Mouse (Mus musculus) intestine, embryonic 16.5 days (tissue): ENCODE measurements around the gene Mlxip. TPM values are rescaled to one million over a fixed set of nuclear protein-coding genes. Genes with fewer than 3 reads are reported as not detected.

Experiments used
- ATAC-seq: fragments of 200-750 bp; cut with Nextera tagmentation; 2 replicates; pipeline ENCODE4 v1.8.0; 2017; ENCODE audit warnings: moderate TSS enrichment, moderate library complexity
- H3K27ac ChIP-seq: fragments of 300-500 bp; sonication (generic); 2 replicates; pipeline ENCODE4 v1.5.1; 2014; ENCODE audit warnings: mild to moderate bottlenecking, low read length
- H3K27me3 ChIP-seq: fragments of 300-500 bp; sonication (generic); replicated peaks from 2 replicates; pipeline ENCODE4 v1.6.1; 2014; ENCODE audit warnings: low read length, control low read depth, mixed read lengths; ENCODE audit not compliant: control insufficient read depth, insufficient read depth
- H3K36me3 ChIP-seq: fragments of 300-500 bp; sonication (generic); 2 replicates; pipeline ENCODE4 v1.6.1; 2014; ENCODE audit warnings: low read length, control low read depth; ENCODE audit not compliant: control insufficient read depth, insufficient read depth
- H3K4me1 ChIP-seq: fragments of 300-500 bp; sonication (generic); 2 replicates; pipeline ENCODE4 v1.6.1; 2014; ENCODE audit warnings: low read length, control low read depth, mixed read lengths; ENCODE audit not compliant: control insufficient read depth, insufficient read depth
- H3K4me2 ChIP-seq: fragments of 300-500 bp; sonication (generic); 2 replicates; pipeline ENCODE4 v1.6.1; 2014; ENCODE audit warnings: low read depth, low read length, control low read depth
- H3K4me3 ChIP-seq: fragments of 300-500 bp; sonication (generic); 2 replicates; pipeline ENCODE4 v1.5.1; 2014; ENCODE audit warnings: mild to moderate bottlenecking, low read length
- H3K9ac ChIP-seq: fragments of 300-500 bp; sonication (generic); 2 replicates; pipeline ENCODE4 v1.6.1; 2014; ENCODE audit warnings: low read depth, low read length
- H3K9me3 ChIP-seq: fragments of 300-500 bp; sonication (generic); 2 replicates; pipeline ENCODE4 v1.6.1; 2016; ENCODE audit warnings: low read length, control low read depth; ENCODE audit not compliant: control insufficient read depth
- WGBS: fragments of 180-500 bp; shearing (Covaris S2); extraction: QIAGEN DNeasy Blood & Tissue Kit; methylation state at CpG from one replicate; pipeline ENCODE4 v1.1.7; 2014; 5-methylcytosine and 5-hydroxymethylcytosine counted together
- polyA plus RNA-seq: library from polyadenylated mRNA; unstranded; fragments of >200 nt; fragmentation: Nextera tagmentation; extraction: Ambion mirVana; gene quantifications from 2 replicates; pipeline ENCODE4 v1.2.1, GENCODE M21; 2015

The Mlxip gene
- polyA plus RNA-seq, 1 experiment from 2014 or later = 16.6 TPM

DNA sequence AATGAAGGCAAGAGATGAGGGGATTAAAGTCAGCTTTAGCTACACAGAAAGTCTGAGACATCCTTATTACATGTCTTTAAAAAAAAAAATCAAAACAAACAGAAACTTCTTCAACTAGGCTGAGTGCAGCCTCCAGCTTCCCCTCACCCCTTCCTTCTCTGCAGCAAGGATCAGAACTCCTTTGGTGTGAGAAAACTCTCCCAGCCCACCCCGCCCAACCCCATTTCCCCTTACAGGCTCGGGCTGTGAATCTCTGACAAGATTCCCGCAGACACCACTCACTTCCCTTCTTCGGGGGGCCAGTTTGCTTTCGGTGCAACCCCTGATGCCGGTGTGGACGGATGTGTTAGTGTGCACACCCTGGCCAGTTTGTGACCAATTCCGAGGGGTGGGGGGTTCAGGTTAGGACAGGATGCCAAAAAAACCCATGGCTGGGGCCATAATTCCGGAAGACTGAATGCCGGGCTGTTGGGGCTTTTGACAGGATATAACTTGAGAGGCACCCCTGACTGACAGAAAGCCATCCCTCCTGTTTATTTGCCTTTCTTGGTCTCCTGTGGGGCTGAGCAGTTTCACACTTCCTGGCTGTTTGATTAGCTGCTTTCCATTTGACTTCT lies 76.3 kb downstream of the Mlxip start:
- Histone ChIP-seq H3K36me3 (no peaks in the 10 kb centered on the region), H3K4me2 (peak overlapping the region; percentile 50), H3K9ac (peak overlapping the region; percentile 39; the same call in 1 of the 2 replicates), H3K9me3 (no peaks in the 10 kb centered on the region), H3K4me3 (peak overlapping the region; percentile 20), H3K27ac (no peak overlapping the region), H3K4me1 (peaks cover 4% of the 10 kb centered on the region; the same call in 1 of the 2 replicates), H3K27me3 (no peaks in the 10 kb centered on the region)
- ATAC-seq = no peak
- 21% methylated on average over 10 of the region's 10 CpGs for WGBS

DNA sequence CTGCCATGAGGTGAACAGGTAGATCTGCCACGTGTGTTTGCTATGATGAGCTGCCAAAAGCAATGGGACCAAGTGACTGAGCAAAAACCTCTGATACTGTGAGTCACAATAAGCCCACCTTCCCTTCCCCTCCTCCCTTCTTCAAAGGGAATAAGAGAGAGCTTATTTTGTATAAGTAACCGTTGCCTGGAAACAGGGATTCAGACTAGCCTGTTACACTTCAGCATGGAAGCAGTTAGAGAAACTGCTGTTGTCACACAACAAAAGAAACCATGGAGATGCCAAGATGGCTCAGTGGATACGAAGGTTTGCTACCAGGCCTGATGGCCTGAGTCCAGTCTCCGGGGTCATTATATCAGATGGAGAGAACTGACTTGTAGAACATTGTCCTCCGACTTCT lies 79.2 kb downstream of the Mlxip start:
- Histone ChIP-seq H3K36me3 (no peaks in the 10 kb centered on the region), H3K4me2 (no peak overlapping the region), H3K4me1 (peaks cover 4% of the 10 kb centered on the region; the same call in 1 of the 2 replicates), H3K27ac (no peak overlapping the region), H3K9ac (no peak overlapping the region), H3K4me3 (no peak overlapping the region), H3K9me3 (no peaks in the 10 kb centered on the region), H3K27me3 (no peaks in the 10 kb centered on the region)
- WGBS = 65% methylated on average over 5 of the region's 5 CpGs
- ATAC-seq = no peak

DNA sequence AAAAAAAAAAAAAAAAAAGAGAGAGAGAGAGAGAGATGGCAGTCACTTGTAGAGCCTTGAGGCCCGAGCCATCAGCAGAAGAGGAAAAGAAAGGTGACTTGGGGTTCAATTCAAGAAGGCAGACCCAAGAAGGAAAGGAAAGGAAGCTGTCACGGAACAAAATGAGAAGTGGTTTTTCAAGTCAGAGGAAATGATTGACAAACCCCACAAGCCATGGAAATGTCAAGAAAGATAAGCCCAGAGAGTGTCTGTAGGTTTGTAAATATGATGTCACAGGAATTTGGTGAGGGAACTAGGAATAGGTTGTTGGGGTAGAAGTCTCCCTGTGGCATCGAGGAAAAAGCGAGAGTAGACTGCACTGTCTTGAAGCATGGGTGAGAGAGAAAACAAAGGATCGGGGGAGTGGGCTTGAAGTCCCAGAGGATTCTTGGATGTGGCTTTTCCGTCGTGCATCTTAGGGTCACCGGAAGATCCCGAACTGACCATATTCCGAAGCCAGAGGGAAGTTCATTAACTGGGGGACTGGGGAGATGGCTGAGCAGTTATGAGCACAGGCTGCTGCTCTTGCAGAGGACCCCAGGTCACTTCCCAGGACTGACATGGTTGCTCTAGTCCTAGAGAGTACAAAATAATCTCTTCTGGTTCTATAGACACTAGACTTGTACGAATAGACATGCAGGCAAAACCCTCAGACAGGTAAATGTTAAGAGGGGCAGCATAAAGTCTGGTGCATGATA lies 93.2 kb downstream of the Mlxip start:
- no peak overlapping the region for H3K4me3 ChIP-seq
- peaks cover 3% of the 10 kb centered on the region for H3K4me1 ChIP-seq
- no peaks in the 10 kb centered on the region for H3K36me3 ChIP-seq
- H3K27ac ChIP-seq = no peak overlapping the region
- no peak overlapping the region for H3K9ac ChIP-seq
- no peak overlapping the region for H3K4me2 ChIP-seq
- WGBS = 81% methylated on average over 11 of the region's 11 CpGs
- H3K9me3 ChIP-seq = no peaks in the 10 kb centered on the region
- H3K27me3 ChIP-seq = no peaks in the 10 kb centered on the region; the same call in 1 of the 2 replicates
- no peak for ATAC-seq

DNA sequence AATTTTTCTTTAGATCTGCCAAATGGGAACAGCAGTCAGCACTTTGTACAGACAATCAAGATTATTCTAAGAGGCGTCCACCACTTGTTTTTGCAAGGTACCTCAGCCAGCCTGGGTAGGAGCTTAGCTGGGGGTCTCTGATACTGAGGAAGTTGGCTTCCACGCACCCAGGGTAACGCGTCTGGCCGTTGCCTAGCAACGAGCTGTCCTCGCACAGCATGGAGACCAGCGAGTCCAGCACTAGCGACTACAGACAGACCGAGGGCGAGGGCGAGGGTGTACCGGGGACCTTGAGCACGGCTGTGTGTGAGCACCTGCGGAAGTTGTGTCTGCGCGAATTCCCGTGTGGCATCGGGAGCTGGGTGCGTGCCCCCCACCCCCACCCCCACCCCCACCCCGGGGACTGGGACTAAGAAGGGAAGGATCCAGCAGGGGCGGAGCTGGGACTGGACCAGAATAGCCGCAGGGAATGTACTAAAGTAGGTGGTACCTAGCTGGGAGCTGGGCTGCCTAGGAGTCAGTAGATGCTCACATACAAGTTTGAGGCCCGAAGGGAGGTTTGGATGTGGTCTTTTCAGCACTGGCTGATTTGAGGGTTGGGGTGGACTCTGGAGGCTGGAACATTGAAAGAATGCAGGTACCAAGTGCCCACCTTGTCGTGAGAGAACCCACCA lies 94.7 kb downstream of the Mlxip start, which contains the start of the genes Lrrc43 and Il31:
Lrrc43 (plus strand) TSS at position 194 of the 674 bp plus-strand sequence.
Il31 (minus strand) TSS at position 378 of the 674 bp plus-strand sequence.
- no peak within 1 kb of the TSS for H3K4me3 ChIP-seq
- peak within 1 kb of the TSS; percentile 41 for H3K4me2 ChIP-seq
- H3K9ac ChIP-seq = no peak within 1 kb of the TSS
- H3K36me3 ChIP-seq = no peaks in the 10 kb centered on the region
- 0 out of 2 replicates have a peak, but pooled peaks have one; percentile 26 for ATAC-seq
- 9% methylated on average over 25 of the region's 25 CpGs for WGBS
- no peaks in the 10 kb centered on the region for H3K9me3 ChIP-seq
- H3K27ac ChIP-seq = no peak within 1 kb of the TSS
- H3K4me1 ChIP-seq = peaks cover 3% of the 10 kb centered on the region
- H3K27me3 ChIP-seq = no peaks in the 10 kb centered on the region; the same call in 1 of the 2 replicates

DNA sequence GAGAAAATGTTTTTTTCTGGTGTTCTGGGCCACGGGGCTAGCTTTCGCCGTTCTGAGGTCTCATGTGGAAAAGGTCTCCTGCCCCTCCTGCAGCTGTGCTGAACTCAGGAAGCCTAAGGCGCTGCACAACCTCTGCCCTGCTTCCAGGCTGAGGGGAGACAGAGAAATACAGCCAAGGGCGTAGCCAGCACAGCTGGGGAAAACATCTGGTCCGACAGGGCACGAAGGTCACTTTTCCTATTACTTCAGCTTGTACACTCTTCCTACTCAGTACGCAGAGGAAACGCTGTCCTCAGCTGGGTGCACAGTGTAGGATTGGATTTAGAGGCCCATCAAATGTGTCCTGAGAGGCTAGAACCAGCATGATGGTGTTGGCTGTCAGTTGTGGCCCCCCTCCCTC lies 95.3 kb downstream of the Mlxip start:
- no peak for ATAC-seq
- no peak overlapping the region for H3K4me2 ChIP-seq
- H3K4me1 ChIP-seq = peaks cover 3% of the 10 kb centered on the region
- WGBS = 49% methylated on average over 9 of the region's 9 CpGs
- no peak overlapping the region for H3K27ac ChIP-seq
- H3K9me3 ChIP-seq = no peaks in the 10 kb centered on the region
- H3K27me3 ChIP-seq = no peaks in the 10 kb centered on the region; the same call in 1 of the 2 replicates
- H3K36me3 ChIP-seq = no peaks in the 10 kb centered on the region
- no peak overlapping the region for H3K4me3 ChIP-seq
- no peak overlapping the region for H3K9ac ChIP-seq

DNA sequence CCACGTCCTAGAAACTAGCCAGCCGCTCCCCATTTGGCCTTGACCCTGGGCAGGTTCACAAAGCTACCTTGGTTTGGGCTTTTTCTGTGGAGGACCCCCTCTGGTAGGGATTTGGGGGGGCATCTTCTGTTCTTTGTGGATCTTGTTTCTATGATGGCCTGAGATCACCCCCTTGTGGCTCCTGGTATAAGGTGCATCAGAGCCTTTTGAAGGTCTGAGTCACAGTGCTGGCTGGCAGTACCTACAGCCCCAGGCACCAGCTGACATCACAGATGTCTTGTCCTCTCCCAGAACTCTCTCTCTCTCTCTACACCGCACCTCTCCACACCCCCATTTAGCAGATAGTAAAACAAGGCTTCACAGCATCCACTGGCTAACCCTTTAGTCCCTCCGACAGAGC lies 105.1 kb downstream of the Mlxip start:
- no peak overlapping the region for H3K4me2 ChIP-seq
- peaks cover 8% of the 10 kb centered on the region for H3K4me1 ChIP-seq
- ATAC-seq = no peak
- peaks cover 5% of the 10 kb centered on the region; the same call in 1 of the 2 replicates for H3K27me3 ChIP-seq
- 46% methylated on average over 4 of the region's 4 CpGs for WGBS
- no peak overlapping the region for H3K9ac ChIP-seq
- no peaks in the 10 kb centered on the region for H3K9me3 ChIP-seq
- no peak overlapping the region for H3K27ac ChIP-seq
- no peak overlapping the region for H3K4me3 ChIP-seq
- no peaks in the 10 kb centered on the region for H3K36me3 ChIP-seq

DNA sequence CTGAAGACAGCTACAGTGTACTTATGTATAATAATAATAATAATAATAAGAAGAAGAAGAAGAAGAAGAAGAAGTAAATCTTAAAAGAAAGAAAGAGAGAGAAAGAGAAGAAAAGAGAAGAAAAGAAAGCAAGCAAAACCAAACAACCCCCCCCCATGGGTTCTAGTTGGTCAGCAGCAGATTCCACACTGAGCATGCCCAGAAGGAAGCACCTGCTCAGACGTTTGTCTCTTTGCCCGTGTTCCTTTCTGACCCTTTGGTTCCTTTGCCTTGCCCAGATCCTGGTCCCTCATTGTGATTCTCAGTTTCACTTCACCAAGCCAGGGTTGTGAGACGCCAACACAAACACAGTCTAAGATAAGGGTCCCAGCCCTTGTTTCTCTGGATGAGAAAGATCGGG lies 107.4 kb downstream of the Mlxip start:
- no peak for ATAC-seq
- Histone ChIP-seq H3K36me3 (no peaks in the 10 kb centered on the region), H3K4me2 (no peak overlapping the region), H3K27ac (no peak overlapping the region), H3K9ac (no peak overlapping the region), H3K4me1 (peaks cover 8% of the 10 kb centered on the region), H3K9me3 (no peaks in the 10 kb centered on the region), H3K4me3 (no peak overlapping the region), H3K27me3 (peaks cover 6% of the 10 kb centered on the region; the same call in 1 of the 2 replicates)
- WGBS = 63% methylated on average over 4 of the region's 4 CpGs
